Mouse (Mus musculus): ENCODE data around the gene Pof1b.

Gene Pof1b

GRCm38 (mm10) chrX:112698508-112698907 lies at the start of gene Pof1b:
Pof1b (minus strand) TSS chrX:112698651.
- DNase-seq (ENCODE audit: low read depth, low spot score) = no peak

- no peak for DNase-seq (ENCODE audit: low read depth, low spot score)
Observed at GRCm38 (mm10) chrX:112716587-112716986, 18.1 kb upstream of the Pof1b start.

GRCm38 (mm10) chrX:112694392-112694791 lies 4.1 kb downstream of the Pof1b start:
- DNase-seq (ENCODE audit: low read depth, low spot score) = no peak

GRCm38 (mm10) chrX:112680605-112681004 lies 17.8 kb downstream of the Pof1b start:
- no peak for DNase-seq (ENCODE audit: low read depth, low spot score)

DNA sequence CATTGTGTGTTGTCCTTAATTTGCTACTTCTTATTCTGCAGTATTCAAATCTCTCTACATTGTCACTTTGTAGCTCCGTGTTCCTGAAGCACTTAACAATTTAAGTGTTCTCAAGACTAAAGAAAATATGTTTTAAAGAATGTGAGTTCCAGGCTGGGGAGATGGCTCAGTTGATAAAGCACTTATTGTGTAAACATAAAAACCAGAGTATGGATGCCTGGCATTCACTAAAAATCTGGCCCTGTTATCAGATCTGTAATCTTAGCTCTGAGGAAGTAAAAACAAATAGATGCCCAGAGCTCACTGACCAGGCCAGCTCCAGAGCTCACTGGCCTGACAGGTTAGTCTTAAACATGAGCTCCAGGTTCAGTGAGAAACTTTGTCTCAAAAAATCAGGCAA lies 22.9 kb downstream of the Pof1b start:
- DNase-seq (ENCODE audit: low read depth, low spot score) = no peak

- no peak for DNase-seq (ENCODE audit: low read depth, low spot score)
Observed at GRCm38 (mm10) chrX:112601306-112602120, 96.9 kb downstream of the Pof1b start.

GRCm38 (mm10) chrX:112600511-112601305 lies 97.7 kb downstream of the Pof1b start, which contains the start of gene Zfp711:
Zfp711 (plus strand) TSS chrX:112600526.
- DNase-seq (ENCODE audit: low read depth, low spot score) = no peak

All from c-Kit-negative CD71-positive TER-119-positive erythroid progenitor cells, embryonic 14.5 days (primary cell).